Mouse (Mus musculus) bone marrow macrophage, adult 2 months (primary cell): ENCODE data around the gene Acer2. TPM values are rescaled to one million over a fixed set of nuclear protein-coding genes. Genes with fewer than 3 reads are reported as not detected.
"Not testable (repeated sequence)": the region's sequence is repeated elsewhere in the genome, so short reads cannot be mapped to it uniquely, and the experiment has no call there.

ENCODE experiments used
- H3K27ac ChIP-seq: 2 replicates; pipeline ENCODE4 v1.5.1; 2012; ENCODE audit warnings: low read depth, low read length; ENCODE audit not compliant: insufficient read depth
- H3K4me1 ChIP-seq: 2 replicates; pipeline ENCODE4 v1.6.1; 2012; ENCODE audit warnings: low read length; ENCODE audit not compliant: control insufficient read depth, insufficient read depth
- H3K4me3 ChIP-seq: 2 replicates; pipeline ENCODE4 v1.5.1; 2012; ENCODE audit warnings: mild to moderate bottlenecking, low read length, moderate library complexity; ENCODE audit not compliant: insufficient read depth
- CTCF ChIP-seq: IDR thresholded peaks from 2 replicates; pipeline ENCODE4 v1.5.1; 2012; ENCODE audit warnings: low read depth, mild to moderate bottlenecking, low read length, moderate library complexity
- POLR2A ChIP-seq: IDR thresholded peaks from 2 replicates; pipeline ENCODE4 v1.6.1; 2012; ENCODE audit warnings: mild to moderate bottlenecking, low read depth, low read length, borderline replicate concordance
- polyA plus RNA-seq: library from polyadenylated mRNA; stranded (reverse); fragments of >200 nt; gene quantifications from 2 replicates; pipeline ENCODE4 v1.2.4, GENCODE M21; 2012; ENCODE audit not compliant: missing spikeins, insufficient read depth, insufficient read length

Acer2 gene
- 0.72 TPM in 1 of 2 replicates, not detected in the other for polyA plus RNA-seq

- no peak for TF ChIP-seq POLR2A
- Histone ChIP-seq H3K27ac (no peak within 1 kb of the TSS), H3K4me3 (peak within 1 kb of the TSS; percentile 90), H3K4me1 (peaks cover 3% of the 10 kb centered on the region)
Measured at GRCm38 (mm10) chr4:86874146-86874847, at the start of gene Acer2. Gene Acer2, plus strand, starts transcription at chr4:86874396.

DNA sequence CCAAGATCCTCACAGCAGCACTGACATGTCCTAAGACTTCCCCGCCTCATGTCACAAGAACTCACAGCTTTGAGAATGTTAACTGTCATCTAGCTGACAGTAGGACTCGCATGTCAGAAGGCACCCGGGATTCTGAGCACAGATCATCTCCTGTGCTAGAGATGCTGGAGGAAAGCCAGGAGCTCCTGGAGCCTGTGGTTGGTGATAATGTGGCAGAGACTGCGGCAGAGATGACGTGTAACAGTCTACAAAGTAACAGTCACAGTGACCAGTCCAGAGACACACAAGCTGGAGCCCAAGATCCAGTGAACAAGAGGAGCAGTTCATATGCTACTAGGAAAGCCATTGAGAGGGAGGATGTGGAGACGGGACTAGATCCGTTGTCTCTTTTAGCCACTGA, 49.1 kb upstream of the Acer2 start:
- no peak overlapping the region for H3K27ac ChIP-seq
- no peak for TF ChIP-seq POLR2A
- TF ChIP-seq CTCF = no peak
- no peak overlapping the region for H3K4me3 ChIP-seq
- H3K4me1 ChIP-seq = no peaks in the 10 kb centered on the region

- Histone ChIP-seq H3K4me1 (no peaks in the 10 kb centered on the region), H3K4me3 (no peak overlapping the region), H3K27ac (no peak overlapping the region)
- TF ChIP-seq CTCF = no peak
- TF ChIP-seq POLR2A = no peak
Measured at GRCm38 (mm10) chr4:86831896-86832295, 42.3 kb upstream of the Acer2 start.

GRCm38 (mm10) chr4:86841141-86841540, 33.1 kb upstream of the Acer2 start:
- not testable (repeated sequence) for H3K4me1 ChIP-seq, H3K4me3 ChIP-seq

DNA sequence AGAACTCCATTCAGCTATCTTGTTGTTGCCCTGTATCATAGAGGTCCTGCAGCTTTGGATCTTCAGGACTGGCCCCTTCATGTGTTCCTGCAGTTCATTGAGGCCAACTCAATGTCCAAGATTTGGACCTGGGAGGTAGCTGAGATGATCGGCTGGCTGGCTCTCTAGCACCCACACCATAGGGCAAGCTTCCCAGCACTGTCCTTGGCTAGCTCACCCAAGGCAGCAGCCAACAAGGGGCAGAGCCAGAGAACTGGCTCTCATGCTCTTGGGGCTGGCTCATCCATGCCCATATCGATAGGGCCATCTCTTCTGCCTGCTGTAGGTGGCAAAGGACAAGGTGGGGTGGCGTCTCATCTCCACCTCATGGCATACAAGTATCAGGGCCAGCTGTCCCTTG, 28.8 kb upstream of the Acer2 start:
- H3K4me3 ChIP-seq = no peak overlapping the region
- TF ChIP-seq POLR2A = no peak
- TF ChIP-seq CTCF = no peak

More at GRCm38 (mm10) chr4:86841141-86841540, 33.1 kb upstream of the Acer2 start:
- H3K27ac ChIP-seq = not testable (repeated sequence)

GRCm38 (mm10) chr4:86847246-86847645, 26.9 kb upstream of the Acer2 start:
- no peak overlapping the region for H3K27ac ChIP-seq
- no peak for TF ChIP-seq POLR2A
- no peak for TF ChIP-seq CTCF
- H3K4me1 ChIP-seq = peaks cover 2% of the 10 kb centered on the region

More for the DNA sequence above, 28.8 kb upstream of the Acer2 start:
- peaks cover 2% of the 10 kb centered on the region for H3K4me1 ChIP-seq
- H3K27ac ChIP-seq = no peak overlapping the region

GRCm38 (mm10) chr4:86851331-86851730, 22.9 kb upstream of the Acer2 start:
- Histone ChIP-seq H3K27ac (no peak overlapping the region), H3K4me1 (peaks cover 3% of the 10 kb centered on the region; the same call in 1 of the 2 replicates), H3K4me3 (no peak overlapping the region)
- no peak for TF ChIP-seq POLR2A
- TF ChIP-seq CTCF = no peak

More at GRCm38 (mm10) chr4:86847246-86847645, 26.9 kb upstream of the Acer2 start:
- H3K4me3 ChIP-seq = no peak overlapping the region

DNA sequence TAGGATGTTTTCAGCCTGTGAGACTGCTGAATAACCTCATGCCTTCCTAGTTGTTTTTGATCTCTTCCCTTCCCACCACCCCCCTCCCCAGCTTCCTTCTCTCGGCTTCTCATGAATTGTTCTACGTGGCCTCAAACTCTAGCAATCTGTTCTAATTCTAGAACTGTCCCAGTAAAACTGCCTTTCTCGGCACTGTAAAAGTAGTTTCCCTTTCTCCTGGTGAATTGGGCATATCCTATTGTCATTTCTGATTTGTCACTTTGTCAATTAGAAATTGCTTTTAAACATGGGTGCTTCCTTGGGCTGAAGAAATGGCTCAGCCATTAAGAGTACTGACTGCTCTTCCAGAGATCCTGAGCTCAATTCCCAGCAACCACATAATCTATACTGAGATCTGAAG, 22.2 kb upstream of the Acer2 start:
- peaks cover 3% of the 10 kb centered on the region; the same call in 1 of the 2 replicates for H3K4me1 ChIP-seq
- H3K4me3 ChIP-seq = no peak overlapping the region
- no peak for TF ChIP-seq POLR2A
- no peak for TF ChIP-seq CTCF
- no peak overlapping the region for H3K27ac ChIP-seq

GRCm38 (mm10) chr4:86852813-86853590, 21.2 kb upstream of the Acer2 start:
- H3K4me1 ChIP-seq = peaks cover 3% of the 10 kb centered on the region; the same call in 1 of the 2 replicates
- TF ChIP-seq POLR2A (no peak), CTCF (no peak)
- H3K27ac ChIP-seq = no peak overlapping the region
- no peak overlapping the region for H3K4me3 ChIP-seq
